Mouse (Mus musculus): ENCODE measurements around the gene Cers1.

Cers1 gene

GRCm38 (mm10) chr8:70316511-70317504 lies 1.2 kb downstream of the Cers1 start:
- peak; percentile 95 for DNase-seq (ENCODE audit: low spot score)

DNA sequence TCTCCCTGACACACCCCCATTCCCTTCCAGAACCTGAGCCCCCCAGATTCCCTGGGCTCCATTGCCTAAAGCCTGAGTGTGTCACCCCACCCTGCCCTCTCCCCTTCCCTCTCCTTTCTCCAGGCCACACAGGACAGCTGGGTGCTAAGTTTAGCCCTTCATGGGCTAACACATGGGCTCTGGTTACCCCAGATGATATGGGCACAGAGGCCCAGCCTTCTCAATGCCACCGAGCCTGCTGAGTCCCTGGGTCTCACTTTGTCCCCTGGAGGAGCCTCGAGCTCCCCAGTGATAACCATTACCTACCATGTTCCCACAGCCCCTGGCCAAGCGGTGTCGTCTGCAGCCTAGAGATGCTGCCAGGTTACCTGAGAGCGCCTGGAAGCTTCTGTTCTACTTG lies 2.3 kb downstream of the Cers1 start:
- DNase-seq (ENCODE audit: low spot score), result no peak

DNA sequence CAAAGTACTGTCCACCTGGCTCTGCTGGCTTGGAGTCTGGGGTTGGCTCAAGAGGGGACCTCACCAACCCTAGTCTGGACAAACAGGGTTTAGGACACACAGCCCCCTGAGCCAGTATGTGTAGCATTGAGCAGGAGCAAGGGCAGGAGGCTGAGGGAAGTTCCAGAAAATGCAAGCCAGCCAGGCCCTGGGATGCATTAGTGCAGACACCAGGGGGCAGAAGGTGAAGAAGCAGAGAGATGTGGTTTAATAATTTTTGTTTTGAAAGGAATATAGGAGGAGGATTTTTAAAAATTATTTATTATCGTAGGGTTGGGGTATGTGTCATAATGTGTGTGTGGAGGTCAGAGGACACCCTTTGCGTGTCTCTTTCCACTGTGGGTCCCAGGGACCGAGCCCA lies 8.1 kb downstream of the Cers1 start:
- no peak for DNase-seq (ENCODE audit: low spot score)

DNA sequence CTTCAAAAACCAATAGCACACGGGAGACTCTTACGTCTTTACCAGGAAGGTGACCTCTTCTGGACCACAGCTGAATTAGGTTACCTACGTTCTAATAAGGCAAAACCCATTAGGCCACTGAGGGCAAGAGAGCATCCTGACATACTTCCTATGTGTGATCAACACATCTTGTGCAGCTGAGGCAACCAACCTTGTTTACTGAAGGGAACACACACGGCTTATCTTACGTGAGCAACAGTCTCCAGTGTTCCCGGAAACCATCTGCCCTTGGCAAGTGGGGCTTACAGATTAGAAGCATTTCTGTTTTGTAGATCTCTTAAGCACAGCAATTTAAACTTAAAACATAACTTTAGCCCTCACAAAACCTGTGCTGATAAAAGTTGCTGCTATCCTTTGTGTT lies 11.9 kb downstream of the Cers1 start:
- DNase-seq (ENCODE audit: low spot score), result no peak

DNA sequence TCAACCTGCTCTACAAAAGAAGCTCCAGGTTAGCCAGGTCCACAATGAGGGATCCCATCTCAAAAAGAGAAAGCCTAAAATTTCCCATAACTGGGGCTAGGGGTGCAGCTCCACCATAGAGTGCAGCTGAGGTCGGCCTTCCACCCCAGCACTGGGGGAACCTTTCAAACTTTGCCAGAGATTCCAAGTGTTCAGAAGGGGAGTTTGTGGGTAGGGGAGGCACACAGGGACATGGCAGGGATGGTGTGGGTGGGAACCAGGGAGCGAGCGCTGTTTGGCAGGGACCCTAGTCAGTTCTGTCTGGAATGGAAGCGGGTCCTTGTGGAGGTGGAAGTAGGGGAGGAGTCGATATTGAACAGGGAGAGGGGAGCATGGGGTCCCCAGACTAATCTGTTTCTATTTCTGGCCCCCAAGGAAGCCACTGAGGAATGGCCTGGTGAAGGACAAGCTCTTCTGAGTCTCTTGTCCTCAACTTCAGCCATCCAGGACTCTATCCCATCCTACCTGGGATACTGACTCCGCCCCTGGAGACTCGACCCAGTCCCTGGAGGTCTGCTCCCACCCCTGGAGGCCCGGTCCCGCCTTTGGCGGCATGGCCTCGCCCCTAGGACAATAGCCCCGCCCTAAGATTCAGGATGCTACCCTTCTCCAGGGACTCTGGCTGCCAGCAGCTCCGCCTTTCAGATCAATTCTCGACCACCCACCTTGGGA lies 13.7 kb downstream of the Cers1 start, which contains the start of gene Gdf1:
Gdf1 (plus strand) TSS at position 694 of the 711 bp plus-strand sequence.
- DNase-seq (ENCODE audit: low spot score), result no peak

DNA sequence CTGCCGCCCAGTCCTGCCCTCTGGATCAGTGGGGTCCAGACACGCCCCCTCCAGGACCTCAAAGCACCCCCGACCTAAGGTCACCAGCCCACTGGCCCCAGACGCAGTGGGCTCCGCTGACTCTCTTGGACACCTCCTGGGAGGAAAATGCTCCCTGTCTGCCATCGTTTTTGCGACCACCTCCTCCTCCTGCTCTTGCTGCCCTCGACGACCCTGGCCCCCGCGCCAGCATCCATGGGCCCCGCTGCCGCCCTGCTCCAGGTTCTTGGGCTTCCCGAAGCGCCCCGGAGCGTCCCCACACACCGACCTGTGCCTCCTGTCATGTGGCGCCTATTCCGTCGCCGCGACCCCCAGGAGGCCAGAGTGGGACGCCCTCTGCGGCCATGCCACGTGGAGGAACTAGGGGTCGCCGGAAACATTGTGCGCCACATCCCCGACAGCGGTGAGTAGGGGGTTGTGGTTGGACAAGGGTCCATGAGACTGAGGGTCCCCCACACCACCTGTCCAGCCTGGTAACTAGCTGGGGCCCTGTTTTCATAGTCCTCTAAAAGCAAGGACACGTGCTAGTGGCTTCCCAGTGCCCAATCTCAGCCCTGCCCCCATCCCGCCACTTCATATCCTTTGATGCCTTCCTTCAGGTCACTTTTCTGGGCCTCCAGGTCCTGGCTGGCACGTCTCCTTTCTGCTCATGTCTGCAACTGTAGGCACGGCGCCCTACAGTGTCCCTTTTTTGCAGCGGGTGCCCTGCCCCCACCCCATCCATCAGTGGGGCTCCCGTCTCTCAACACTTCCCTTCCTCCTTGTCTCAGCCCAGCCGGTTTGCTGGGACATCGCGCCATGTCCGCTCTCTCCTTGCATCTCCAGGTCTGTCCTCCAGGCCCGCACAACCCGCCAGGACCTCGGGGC lies 14.5 kb downstream of the Cers1 start:
- peak; percentile 43 for DNase-seq (ENCODE audit: low spot score)

DNA sequence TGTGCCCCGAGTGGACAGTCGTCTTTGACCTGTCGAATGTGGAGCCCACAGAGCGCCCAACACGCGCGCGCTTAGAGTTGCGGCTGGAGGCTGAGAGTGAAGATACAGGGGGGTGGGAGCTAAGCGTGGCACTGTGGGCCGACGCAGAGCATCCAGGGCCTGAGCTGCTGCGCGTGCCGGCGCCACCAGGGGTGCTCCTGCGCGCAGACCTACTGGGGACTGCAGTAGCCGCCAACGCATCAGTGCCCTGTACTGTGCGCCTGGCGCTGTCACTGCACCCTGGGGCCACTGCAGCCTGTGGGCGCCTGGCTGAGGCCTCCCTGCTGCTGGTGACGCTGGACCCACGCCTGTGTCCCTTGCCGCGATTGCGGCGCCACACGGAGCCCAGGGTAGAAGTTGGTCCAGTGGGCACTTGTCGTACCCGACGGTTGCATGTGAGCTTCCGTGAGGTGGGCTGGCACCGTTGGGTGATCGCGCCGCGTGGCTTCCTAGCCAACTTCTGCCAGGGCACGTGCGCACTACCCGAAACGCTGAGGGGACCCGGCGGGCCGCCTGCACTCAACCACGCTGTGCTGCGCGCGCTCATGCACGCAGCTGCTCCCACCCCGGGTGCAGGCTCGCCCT lies 15.3 kb downstream of the Cers1 start:
- peak; percentile 70 for DNase-seq (ENCODE audit: low spot score)

GRCm38 (mm10) chr8:70331526-70331925 lies 16.0 kb downstream of the Cers1 start:
- DNase-seq (ENCODE audit: low spot score), result peak; percentile 19

- peak; percentile 87 for DNase-seq (ENCODE audit: low spot score)
Observed at GRCm38 (mm10) chr8:70332070-70332877, 16.7 kb downstream of the Cers1 start.

DNA sequence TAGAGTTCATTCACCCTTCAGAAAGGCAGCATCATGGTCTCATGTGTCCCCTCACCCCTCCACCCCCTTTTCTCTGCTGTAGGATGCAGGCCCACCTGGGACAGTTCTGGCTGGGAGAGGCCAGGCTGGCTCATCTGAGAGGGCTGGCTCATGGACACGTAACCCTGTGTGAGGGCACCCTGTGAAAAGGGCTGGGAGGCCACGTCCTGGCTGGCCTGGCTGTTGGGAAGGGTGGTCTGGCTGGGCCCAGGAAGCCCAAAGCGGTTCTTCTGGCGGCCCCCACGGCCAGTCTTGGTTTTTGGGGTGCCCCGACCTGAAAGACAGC lies 17.3 kb downstream of the Cers1 start:
- no peak for DNase-seq (ENCODE audit: low spot score)

DNA sequence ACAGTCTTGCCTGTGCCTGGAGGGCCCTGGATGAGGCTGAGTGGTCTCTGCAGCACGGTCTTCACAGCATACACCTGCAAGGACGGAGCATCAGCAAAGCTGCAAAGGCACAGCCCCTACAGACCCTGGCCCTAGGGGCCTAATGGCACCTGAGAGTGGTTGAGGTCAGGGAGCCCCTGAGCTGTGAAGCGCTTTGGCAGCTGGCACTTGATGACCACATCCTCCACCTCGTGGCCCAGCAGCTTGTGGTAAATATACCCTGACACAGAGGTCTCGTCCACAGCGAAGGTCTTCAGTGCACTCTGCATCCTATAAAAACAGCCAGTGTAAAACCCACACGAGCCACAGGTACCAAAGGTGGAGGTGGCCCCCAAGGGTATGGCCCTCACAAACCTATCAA lies 23.4 kb downstream of the Cers1 start:
- DNase-seq (ENCODE audit: low spot score), result no peak

DNA sequence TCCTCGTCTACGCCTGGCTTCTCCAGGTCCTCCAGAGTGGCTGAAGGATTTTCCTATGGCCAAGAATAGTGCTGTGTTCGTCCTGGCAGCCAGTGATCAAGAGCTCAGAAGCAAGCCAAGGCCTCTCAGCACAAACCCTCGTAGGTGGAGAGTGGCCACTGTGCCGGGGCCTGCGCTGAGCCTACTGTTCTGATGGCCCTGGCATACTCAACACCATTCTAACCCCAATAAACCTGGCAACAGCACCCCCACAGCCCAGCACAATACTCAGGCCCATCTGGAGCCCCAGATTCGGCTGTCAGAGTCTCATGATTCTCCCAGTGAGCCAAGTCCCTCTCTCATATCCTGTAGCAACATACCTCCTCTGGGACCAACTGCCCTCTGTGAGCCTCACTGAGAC lies 25.1 kb downstream of the Cers1 start:
- no peak for DNase-seq (ENCODE audit: low spot score)

GRCm38 (mm10) chr8:70342007-70342406 lies 26.4 kb downstream of the Cers1 start:
- no peak for DNase-seq (ENCODE audit: low spot score)

DNA sequence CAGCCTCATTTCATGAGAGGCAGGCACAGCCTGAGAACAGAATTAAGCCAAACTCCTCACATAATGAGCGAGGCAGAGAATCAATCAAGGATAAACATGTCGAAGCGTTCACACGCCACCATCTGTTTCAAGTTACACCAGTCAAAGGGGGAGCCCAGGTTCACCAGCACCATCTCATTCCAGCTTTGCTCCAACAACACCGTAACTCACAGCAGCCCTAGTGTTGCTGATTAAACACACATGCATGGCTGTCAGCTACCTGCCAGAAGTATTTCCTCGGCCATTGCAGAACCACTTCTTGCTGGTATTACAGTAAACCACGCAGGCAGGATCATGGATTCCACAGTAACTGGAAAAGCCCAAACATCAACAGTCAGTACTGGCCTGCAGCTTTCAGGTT lies 27.5 kb downstream of the Cers1 start:
- DNase-seq (ENCODE audit: low spot score), result no peak

DNA sequence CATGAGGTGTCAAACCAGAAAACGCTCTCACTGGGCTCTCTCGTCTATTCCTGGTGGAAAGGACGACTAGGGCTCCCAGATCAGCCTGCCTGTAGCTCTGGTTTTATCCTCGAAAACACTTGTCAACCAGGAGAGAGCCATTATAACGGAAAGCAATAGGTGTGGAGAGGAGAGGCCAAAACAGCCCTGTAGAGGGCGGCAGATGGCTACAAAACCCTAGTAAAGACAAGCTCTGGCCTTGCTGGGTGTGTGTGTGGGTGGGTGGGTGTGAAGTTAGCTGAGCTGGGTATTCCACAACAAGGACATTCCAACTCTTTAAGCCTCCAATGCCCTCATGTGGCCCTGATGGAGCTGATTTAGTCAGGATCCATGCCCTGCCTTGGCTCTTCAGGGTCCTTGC lies 28.1 kb downstream of the Cers1 start:
- peak; percentile 75 for DNase-seq (ENCODE audit: low spot score)

DNA sequence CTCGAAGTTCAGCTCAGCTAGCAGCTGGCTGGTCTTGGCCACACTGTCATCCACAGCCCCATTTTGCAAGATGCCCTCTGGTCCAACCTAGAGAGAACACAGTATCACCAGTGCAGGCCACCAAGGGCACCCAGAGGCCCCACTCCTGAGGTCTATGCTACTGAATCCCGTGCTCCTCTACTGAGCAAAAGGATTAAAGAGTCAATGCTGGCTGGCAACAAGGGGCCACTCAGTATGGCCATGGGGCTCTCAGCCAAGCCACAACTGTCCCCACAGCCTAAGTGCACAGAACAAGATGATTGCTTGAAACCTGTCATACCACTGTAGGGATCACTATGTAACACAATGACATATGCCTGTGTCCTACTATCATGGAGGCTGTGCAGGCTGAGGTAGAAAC lies 28.7 kb downstream of the Cers1 start:
- DNase-seq (ENCODE audit: low spot score), result no peak

- no peak for DNase-seq (ENCODE audit: low spot score)
Observed at GRCm38 (mm10) chr8:70347443-70347842, 31.9 kb downstream of the Cers1 start.

GRCm38 (mm10) chr8:70347860-70348420 lies 32.4 kb downstream of the Cers1 start:
- no peak for DNase-seq (ENCODE audit: low spot score)

- no peak for DNase-seq (ENCODE audit: low spot score)
Observed at GRCm38 (mm10) chr8:70351035-70351999, 35.7 kb downstream of the Cers1 start.

Measured in retina, embryonic 14.5 days (tissue).